Comparison of ENCODE assay signal across 8 mouse cellular contexts in the genomic region with DNA sequence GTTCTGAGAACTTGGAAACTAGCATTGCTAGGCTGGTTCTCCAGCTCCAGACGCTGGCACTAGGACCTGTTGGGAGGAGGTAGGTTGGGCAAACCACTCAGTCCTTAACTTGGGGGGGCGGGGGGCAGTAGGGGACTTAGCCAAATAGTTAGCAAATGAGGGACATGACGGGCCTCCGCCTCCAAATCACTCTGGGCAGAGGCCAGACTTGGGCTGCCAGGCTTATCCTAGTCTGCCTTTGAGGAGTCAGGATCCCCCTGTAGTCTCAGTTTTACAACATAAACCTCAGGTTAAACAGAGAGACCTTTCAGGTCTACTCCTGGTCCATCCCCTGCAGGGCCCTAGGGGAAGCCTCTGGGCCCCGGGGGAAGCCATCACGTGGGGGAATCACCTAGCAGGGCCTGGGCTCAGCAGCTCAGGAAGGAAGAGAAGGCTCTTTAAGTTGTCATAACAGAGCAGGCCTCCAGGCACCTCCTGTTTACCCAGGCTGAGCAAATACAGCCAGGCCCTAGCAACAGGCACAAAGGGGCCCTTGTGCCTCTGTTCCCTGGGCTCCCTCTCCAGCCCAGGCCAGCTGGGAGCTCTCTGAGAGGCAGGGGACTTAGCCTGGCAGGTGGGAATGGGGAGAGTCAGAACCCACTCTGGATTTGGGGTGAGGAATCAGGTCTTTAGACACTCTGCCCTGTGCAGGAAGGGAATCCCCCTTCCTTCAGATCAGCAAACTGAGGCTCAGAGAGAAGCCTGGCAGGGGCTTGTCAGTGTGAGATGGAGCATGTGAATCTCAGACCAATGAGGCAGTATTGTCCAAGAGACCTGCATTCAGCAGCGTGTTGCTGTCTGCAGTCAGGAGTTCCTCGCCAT.
DNase-seq lines count a peak whose midpoint lies in the region; ATAC-seq and TF ChIP-seq lines count a peak whose summit lies in the region.

No protein-coding gene starts in this region.

- peak; percentile 15 for DNase-seq in kidney, postnatal 0 days (ENCODE audit: low spot score)
- no peak for DNase-seq in kidney, adult 18-20 months
- peak; percentile 67 for DNase-seq in embryo, embryonic 11 days
- peak; percentile 41 for DNase-seq in heart, postnatal 4 days
- no peak for DNase-seq in liver, embryonic 13.5 days
- DNase-seq in frontal cortex, postnatal 36 days (ENCODE audit: low spot score in 2 of 2) = no peak

- H3K4me1 ChIP-seq in kidney, postnatal 0 days (replicated peaks; ENCODE audit: insufficient read depth, low read length) = 0 out of 2 replicates have a peak, but pooled peaks cover 4% of the 10 kb centered on the region
- peaks cover 28% of the 10 kb centered on the region for H3K4me1 ChIP-seq in liver, embryonic 13.5 days (replicated peaks)
- peaks cover 47% of the 10 kb centered on the region for H3K4me1 ChIP-seq in neural tube, embryonic 13.5 days (replicated peaks)

- 59% methylated on average over 8 of the region's 8 CpGs for WGBS in kidney, postnatal 0 days
- 45% methylated on average over 8 of the region's 8 CpGs for WGBS in liver, embryonic 13.5 days (ENCODE audit: insufficient replicate concordance)
- WGBS in neural tube, embryonic 13.5 days = 43% methylated on average over 8 of the region's 8 CpGs

- no peak overlapping the region for H3K4me3 ChIP-seq in kidney, postnatal 0 days (replicated peaks; ENCODE audit: low read depth, low read length)
- no peak overlapping the region for H3K4me3 ChIP-seq in liver, embryonic 13.5 days (replicated peaks)
- H3K4me3 ChIP-seq in neural tube, embryonic 13.5 days = no peak overlapping the region

- 0 out of 2 replicates have a peak overlapping the region, but pooled peaks have one; percentile 16 for H3K27ac ChIP-seq in kidney, postnatal 0 days
- H3K27ac ChIP-seq in liver, embryonic 13.5 days = peak overlapping the region; percentile 43
- H3K27ac ChIP-seq in neural tube, embryonic 13.5 days (replicated peaks) = peak overlapping the region; percentile 83

- TF ChIP-seq CTCF in kidney, postnatal 0 days (IDR thresholded peaks at IDR 0.05; ENCODE audit: low read depth) = no peak

- H3K9me3 ChIP-seq in kidney, postnatal 0 days (replicated peaks; ENCODE audit: low read length) = no peaks in the 10 kb centered on the region
- H3K9me3 ChIP-seq in liver, embryonic 13.5 days (replicated peaks) = no peaks in the 10 kb centered on the region
- H3K9me3 ChIP-seq in neural tube, embryonic 13.5 days = no peaks in the 10 kb centered on the region

- no peak overlapping the region for H3K9ac ChIP-seq in kidney, postnatal 0 days (ENCODE audit: low read depth, low read length)
- H3K9ac ChIP-seq in liver, embryonic 13.5 days = no peak overlapping the region
- H3K9ac ChIP-seq in neural tube, embryonic 13.5 days = no peak overlapping the region

- ATAC-seq in kidney, postnatal 0 days (replicated peaks; ENCODE audit: low FRiP score, low read depth) = no peak
- peak; percentile 47 for ATAC-seq in liver, embryonic 13.5 days (ENCODE audit: low read depth)
- peak; percentile 84 for ATAC-seq in neural tube, embryonic 13.5 days (ENCODE audit: low read depth)
- no peak for ATAC-seq in cerebellum, adult (ENCODE audit: insufficient number of reproducible peaks, low FRiP score, low TSS enrichment)

- no peaks in the 10 kb centered on the region for H3K36me3 ChIP-seq in kidney, postnatal 0 days (ENCODE audit: insufficient read depth, low read length)
- no peaks in the 10 kb centered on the region for H3K36me3 ChIP-seq in liver, embryonic 13.5 days
- no peaks in the 10 kb centered on the region for H3K36me3 ChIP-seq in neural tube, embryonic 13.5 days

- H3K27me3 ChIP-seq in kidney, postnatal 0 days (ENCODE audit: insufficient read depth, low read length) = no peaks in the 10 kb centered on the region
- no peaks in the 10 kb centered on the region for H3K27me3 ChIP-seq in liver, embryonic 13.5 days
- 0 out of 2 replicates have a peak, but pooled peaks cover 5% of the 10 kb centered on the region for H3K27me3 ChIP-seq in neural tube, embryonic 13.5 days

- no peak overlapping the region for H3K4me2 ChIP-seq in kidney, postnatal 0 days (ENCODE audit: low read length)
- H3K4me2 ChIP-seq in liver, embryonic 13.5 days = no peak overlapping the region
- no peak overlapping the region for H3K4me2 ChIP-seq in neural tube, embryonic 13.5 days

Comparison
In these comparisons a context has a peak if more than half of its experiments do, and no peak if none do; other contexts are left out.
1. DNase-seq: peak in kidney, postnatal 0 days (single experiment), embryo, embryonic 11 days (single experiment) and heart, postnatal 4 days (single experiment); none in kidney, adult 18-20 months (single experiment), liver, embryonic 13.5 days (single experiment) and frontal cortex, postnatal 36 days (0 of 2).
2. ATAC-seq: peak in liver, embryonic 13.5 days (single experiment) and neural tube, embryonic 13.5 days (single experiment); none in kidney, postnatal 0 days (single experiment) and cerebellum, adult (single experiment).
3. H3K27ac ChIP-seq: peak in every context shown above with its lines; median percentile 83 in neural tube, embryonic 13.5 days; 43 in liver, embryonic 13.5 days; 16 in kidney, postnatal 0 days.